Mouse (Mus musculus): Measurements from ENCODE around the gene Cep85l.

Cep85l gene

DNA sequence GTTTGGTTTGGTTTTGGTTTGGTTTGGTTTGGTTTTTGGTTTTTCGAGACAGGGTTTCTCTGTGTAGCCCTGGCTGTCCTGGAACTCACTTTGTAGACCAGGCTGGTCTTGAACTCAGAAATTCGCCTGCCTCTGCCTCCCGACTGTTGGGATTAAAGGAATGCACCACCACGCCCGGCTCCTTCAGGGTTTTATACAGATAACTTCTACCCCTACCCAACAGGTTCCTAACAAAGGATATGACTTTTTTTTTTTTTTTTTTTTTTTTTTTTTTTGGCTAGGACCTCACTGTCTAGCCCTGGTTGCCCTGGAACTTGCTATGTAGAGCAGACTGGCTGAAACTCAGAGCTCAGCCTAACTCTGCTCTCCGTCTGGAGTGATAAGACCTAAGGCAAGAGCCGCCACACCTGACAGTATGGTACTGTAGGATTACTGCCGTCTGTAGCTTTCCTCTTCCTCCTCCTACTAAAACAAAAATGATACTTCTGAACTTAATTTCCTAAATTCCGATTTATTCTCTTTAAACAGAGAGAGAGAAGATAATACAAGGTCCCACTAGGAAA, 37.5 kb downstream of the Cep85l start:
- DNase-seq (ENCODE audit: low spot score) = no peak

DNA sequence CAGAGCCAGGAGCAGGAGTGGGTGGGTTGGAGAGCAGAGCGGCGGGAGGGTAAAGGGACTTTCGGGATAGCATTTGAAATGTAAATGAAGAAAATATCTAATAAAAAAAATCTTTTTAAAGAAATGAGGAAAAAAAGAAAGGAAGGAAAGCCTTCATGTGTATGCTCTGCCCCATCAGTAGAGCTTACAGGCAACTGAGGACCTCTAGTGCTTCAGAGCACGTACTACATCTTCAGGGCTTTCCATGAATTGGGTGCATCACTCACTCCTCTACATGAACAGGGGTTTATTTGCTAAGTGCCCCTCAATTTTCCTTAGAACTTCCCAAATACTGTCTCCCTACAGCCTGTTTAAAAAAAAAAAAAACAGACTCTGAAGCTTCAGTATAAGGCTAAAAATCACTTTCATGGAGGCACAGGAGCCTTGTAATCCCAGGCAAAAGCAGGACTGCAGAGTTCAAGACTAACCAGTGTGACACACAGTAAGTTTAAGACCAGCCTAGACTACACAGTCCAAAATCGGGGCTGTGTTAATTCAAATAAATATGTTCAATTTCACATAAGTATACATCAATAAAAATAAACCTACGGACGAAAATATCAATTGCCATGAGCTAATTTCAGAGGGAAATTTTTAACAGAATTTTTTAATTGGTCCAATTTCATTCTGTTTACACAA, 38.3 kb downstream of the Cep85l start:
- DNase-seq (ENCODE audit: low spot score) = no peak

DNA sequence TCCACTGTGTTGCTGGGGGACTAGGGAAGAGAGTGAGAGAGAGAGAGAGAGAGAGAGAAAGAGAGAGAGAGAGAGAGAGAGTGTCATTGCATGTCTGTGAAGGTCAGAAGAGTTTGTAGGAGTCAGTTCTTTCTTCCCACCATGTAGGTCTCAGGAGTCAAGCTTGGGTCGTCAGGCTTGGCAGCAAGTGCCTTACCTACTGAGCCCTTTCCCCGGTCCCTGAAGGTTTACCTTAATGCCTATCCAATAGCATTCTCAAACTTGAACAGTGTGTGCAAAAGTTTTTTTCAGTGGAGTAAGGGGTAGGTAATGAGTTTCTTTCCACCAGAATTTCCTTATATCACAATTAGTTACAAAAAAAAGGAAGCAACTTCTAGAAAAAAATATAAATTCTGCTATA, 40.7 kb downstream of the Cep85l start:
- no peak for DNase-seq (ENCODE audit: low spot score)

DNA sequence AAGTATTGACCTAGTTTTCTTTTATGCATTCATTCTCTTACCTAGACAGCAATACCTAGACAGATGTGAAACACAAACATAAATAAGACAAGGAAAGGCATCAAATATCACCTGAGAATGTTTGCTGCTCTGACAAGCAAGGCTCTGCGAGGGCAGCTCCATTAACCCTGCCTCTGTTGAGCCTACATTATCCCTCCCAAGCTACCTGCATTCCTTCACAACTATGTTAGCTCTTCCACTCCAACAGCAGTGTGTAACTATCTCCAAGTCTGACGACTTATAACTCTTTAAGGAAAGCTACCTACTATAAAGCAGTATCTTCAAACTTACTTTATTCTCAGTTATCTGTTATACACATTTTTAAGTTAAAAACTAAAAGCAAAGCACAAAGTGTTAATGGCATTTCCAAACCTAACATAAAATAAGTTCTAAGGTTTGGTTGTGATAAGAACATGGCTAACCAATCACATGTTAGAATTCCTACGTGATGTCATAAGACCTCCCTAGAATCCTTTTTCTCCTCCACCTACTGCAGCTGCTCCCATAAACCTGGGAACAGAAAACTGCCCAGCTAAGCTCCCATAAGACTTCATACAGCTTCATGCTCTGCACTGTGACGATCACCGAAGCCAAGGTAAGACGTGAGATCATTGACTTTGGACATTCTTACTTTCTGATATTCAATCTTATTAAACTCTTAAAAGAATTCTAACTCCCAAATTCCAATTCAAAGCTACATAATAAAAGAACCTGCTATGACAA, 42.4 kb downstream of the Cep85l start, which contains the start of gene Pln:
Gene Pln (plus strand): TSS at position 506 of the 762 bp plus-strand sequence.
- DNase-seq (ENCODE audit: low spot score) = no peak

DNA sequence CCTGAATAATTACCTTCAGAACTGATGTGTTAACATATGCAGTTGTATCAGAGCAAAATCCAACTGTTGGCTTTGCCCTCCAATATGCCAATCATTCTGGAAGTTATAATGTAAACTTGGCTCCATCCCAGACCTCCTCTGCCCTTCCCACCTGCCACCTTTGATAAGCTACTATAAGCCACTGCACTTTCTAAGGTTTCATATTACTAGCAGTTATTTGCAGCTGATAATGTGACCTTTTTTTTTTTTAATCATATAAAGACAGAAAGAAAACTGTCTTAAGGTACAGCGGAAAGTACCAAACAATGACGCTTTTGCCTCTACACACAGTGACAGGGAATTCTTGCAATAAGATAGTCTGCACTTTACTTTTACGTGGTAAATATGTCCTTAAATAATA, 43.8 kb downstream of the Cep85l start:
- no peak for DNase-seq (ENCODE audit: low spot score)

DNA sequence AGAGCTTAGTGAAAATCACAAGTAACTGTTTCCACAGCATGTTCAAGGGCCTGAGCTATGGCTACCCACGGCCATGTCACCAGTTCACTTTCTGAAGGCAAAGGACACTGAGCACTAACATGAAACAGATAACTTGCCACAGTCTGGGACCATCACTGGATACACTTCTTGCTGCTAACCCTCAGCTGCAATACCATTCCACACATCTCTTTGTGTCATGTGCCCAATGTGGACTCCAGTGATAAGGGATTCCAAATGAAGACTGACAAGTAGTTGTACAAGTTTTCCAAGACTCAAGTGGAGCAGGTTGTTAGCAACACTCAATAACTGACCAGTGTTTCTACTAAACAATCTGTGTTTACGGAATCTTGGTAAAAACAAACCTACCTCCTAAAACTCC, 44.5 kb downstream of the Cep85l start:
- no peak for DNase-seq (ENCODE audit: low spot score)

DNA sequence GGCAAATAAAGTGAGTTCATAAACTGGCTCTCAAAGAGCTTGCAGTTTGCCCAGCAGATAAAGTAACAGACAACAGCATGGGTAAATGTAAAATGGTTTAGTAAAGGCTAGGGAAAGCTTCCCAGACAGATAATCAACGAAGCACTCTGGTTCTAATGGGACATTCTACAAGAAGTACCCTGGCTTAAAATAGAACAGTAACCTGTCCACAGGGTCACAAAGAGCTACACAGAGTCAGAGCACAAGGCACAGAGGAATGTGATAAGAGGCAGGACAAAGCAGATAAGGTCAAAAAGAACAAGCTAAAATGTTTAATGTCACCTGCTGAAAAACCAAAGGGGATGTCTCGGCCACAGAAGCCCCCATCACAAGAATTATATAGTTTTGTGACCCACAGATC, 47.0 kb downstream of the Cep85l start:
- DNase-seq (ENCODE audit: low spot score) = no peak

DNA sequence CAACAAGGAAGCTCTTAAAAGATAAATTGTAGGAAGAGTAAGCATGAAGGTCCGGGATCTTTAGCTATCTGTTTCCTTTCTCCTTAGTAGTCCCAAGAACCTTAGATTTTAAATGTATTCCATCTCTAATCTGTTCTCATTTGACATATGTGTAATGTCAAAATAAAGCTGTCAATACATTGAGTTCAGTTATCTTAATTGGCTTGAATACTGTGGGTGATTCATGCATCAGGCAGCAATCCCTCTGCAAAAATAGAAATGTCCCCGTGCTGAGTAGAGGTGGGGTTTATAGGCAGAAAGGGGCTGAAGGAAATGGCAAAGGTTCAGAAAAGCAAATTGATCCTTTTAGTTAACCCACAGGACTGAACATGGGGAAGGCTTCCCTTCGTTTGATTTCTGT, 50.5 kb downstream of the Cep85l start:
- DNase-seq (ENCODE audit: low spot score) = no peak

DNA sequence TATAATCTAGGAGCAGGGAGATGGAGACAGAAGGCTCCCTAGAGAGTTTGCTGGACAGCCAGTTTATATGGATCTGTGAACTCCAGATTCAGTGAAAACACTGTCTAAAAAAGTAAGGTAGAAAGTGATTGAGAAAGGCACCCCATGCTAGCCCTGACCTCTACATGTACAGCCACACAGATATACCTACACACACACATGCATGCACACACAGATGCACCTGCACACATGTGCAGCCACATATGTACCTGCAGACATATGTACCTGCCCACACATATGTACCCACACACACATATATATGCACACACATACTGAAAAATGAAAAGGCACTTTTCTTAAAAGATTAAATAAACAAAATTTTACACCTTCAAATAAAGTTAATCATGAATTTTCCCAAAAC, 53.4 kb downstream of the Cep85l start:
- DNase-seq (ENCODE audit: low spot score) = no peak

DNA sequence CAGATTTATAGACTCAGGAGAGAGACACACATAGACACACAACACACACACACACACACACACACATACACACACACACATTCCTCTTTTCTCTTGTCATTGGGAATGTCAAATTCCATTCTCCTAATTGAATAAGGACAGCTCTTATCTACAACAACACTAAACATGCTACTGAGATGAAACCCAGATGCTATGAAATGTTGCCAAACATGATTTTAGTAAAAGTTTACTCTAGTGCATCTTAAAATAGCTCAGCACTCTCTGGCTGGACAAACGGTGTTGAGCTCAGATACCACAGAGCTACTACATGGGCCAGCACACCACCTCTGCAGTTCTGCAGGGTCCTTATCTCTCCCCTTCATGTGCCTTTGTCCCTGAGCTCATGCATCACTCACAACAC, 55.1 kb downstream of the Cep85l start:
- no peak for DNase-seq (ENCODE audit: low spot score)

DNA sequence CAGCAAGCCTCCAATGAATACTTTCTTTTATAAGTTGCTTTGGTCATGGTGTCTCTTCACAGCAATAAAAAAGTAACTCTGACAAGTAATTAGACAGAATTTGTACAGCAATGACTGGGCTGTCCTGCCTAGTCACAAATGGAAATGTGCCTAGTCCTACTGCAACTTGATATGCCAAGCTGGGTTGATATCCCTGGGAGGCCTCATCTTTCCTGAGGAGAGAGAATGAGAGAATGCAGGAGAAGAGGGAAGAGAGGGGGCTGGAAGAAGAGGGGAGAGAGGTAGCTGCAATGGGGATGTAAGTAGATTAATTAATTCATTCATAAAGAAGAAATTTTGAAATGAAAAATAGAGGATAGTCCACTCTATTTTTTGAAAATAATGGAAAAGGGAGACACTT, 56.4 kb downstream of the Cep85l start:
- DNase-seq (ENCODE audit: low spot score) = no peak

DNA sequence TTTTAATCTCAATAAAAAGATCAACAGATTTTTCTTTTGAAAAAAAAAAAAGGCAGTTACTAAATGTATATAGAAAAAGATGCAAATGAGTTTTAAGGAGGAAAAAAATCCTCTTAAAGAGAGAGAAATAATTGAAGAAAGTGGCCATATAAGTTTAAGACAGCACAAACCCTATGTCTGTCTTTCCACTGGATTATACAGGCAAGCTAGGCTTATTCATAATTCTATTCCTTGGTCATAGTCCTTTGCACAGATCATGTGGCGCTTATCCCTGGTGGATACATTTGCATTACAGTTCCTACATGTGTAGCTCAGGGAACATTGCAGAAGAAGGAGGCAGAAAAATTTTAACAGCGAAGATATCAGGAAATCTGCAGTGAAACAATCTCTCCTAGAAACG, 73.1 kb downstream of the Cep85l start:
- no peak for DNase-seq (ENCODE audit: low spot score)

DNA sequence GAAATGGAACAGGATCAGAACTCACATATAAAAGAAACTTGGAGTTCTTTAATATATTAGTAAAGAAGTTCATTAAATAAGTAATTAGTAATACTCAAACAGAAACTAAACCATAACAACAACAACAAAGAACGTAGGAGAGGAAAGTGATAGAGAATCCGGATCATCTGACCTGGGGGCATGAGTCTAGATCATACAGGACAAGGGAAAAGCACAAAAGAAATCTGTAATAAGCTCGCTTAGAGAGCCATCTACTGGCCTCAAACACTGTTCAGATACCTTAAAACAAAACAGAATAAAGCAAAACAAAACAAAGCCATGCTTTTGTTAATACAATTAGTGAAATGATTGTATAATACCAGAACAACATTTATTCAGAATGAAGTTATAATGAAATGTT, 73.9 kb downstream of the Cep85l start:
- DNase-seq (ENCODE audit: low spot score) = no peak

DNA sequence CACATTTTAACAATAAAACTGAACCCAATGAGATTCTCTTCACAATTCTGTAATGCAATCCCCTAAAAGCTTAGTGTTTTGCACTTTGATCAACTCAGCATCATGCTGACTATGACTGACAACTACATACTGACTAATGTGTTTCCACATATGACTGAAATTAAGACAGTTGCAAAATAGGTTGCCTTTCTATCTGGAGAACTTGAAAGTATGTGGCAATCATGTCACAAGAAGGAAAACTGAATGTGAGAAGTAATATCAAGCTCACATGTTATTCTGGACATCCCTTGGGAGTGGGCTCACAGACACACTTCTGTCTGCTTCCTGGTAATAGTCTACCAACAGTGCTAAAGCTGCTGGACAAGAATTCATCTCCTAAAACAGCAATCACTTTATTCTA, 94.6 kb downstream of the Cep85l start:
- no peak for DNase-seq (ENCODE audit: low spot score)

DNA sequence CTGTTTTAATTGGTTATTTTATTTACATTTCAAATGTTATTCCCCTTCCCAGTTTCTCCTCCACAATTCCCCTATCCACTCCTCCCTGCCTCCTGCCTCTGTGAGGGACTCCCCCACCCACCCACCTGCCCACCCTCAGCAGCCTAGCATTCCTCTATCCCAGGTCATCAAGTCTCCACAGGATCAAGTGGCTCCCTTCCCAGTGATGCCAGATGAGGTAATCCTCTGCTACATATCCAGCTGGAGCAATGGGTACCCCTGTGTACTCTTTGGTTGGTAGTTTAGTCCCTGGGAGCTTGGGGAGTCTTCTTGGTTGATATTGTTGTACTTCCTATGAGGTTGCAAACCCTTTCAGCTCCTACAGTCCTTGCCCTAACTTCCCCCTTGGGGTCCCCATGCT, 107.5 kb downstream of the Cep85l start:
- DNase-seq (ENCODE audit: low spot score) = no peak

DNA sequence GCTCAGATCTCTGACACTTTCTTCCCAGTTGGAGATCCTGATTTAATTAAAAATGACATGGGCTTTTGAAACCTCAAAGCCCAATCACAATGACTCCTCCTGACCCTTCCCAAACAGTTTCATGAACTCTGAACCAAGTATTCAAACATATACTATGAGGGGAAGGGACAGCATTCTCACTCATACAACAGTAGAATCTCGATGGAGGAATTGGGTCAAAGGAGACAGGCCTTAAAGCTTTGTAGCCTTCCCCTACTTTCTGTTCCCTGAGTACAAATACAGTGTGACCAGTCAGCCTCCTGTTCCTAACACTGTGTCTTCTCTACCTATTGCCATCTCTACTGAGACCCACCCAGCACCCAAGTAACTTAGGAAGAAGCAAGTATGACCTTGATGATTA, 117.7 kb downstream of the Cep85l start:
- DNase-seq (ENCODE audit: low spot score) = no peak

DNA sequence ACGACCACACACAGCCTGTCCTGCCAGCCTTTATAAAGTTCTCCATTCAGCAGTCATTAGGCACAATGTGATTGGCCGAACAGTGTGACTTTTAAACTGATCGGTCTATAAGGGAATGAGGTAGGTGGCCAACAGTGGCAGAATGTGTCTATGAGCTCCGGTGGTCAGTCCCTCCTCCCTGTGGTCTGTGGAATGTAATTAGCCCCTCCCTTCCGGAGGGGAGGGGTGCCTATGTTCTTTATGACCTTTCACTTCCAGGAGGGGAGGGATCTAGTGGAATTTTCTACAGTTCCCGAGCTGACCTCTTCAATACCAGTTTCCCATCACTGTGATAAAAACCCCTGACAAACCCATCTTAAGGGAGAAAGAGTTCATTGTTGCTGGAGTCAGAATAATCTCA, 144.4 kb downstream of the Cep85l start:
- DNase-seq (ENCODE audit: low spot score) = no peak

DNA sequence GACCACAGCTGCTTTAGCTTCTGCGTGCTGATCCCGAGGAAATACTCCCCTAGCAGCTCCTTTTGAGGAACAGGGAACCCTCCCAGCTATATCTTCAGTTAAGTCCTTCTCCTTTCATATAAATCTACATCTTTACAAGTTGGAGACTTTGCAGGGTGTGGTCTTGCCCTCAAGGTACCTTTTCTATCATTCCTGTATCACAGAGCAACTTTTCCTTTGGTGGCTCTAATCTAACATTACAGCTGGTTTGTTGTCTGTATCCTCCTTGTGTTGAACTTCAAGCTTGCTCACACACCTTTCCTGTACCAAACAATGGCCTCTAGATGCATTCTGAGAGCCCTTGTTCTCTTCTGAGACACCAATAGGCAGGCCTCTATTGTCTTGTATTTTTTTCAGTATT, 145.1 kb downstream of the Cep85l start:
- DNase-seq (ENCODE audit: low spot score) = no peak

DNA sequence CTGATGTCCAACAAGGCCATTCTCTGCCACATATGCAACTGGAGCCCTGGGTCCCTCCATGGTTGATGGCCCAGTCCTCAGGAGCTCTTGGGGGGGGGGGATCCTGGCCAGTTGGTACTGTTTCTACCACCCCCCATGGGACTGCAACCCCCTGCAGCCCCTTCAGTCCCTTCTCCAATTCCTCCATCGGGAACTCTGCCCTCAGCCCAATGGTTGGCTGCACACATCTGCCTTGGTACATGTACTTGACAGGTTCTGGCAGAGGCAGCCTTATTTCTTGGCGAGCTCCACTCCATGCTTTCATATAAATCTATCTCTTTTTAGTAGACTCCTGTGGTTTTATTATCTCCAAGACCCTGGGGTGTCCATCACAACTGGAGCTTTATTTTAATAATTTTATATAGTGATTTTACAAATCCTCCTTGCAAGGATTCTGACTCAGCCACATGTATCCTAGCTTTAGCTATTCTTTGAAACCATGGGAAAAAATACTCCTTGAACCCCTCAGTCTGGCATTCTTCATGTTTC, 145.6 kb downstream of the Cep85l start:
- DNase-seq (ENCODE audit: low spot score) = no peak

DNA sequence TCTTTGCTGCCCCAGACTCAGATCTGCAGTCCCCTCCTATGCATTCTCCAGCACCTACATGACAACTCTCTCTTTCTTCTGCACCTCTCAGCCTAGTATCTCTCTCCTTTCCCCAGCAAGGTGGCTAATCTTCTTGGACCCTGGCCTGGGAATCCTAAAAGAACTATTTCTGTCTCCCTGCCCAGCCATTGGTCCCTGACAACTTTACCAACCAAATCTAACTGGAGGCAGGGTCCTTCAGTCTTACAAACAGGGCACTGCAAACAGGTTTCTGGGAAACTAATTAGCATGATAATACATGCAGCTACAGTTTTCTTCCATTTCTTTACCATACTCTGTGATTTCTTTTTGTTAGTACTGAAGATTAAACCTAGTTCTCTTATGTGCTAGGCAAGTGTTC, 148.9 kb downstream of the Cep85l start:
- no peak for DNase-seq (ENCODE audit: low spot score)

DNA sequence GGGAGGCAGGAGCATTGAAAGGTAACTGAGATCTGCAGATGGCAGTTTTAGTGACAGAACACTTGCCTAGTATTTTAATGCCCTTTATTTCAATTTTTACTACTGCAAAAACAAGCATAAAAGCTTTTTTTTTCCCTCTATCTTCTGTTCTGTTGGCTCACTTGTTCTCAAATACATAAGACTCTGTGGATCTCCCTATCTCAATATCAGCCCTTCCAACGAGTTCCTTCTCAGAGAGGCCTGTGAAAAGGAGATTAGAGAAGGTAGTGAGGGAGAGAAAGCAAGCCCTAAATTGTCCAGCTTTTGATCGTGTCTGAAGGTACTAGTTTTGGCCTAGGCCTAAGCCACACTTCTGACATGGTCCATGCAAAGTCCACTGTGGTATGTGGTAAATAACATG, 150.6 kb downstream of the Cep85l start:
- DNase-seq (ENCODE audit: low spot score) = no peak

All from testis, postnatal 14 days (tissue).